Mouse (Mus musculus) brain, embryonic 18.5 days (tissue): ENCODE measurements around the gene Snx29.

Experiments used
- DNase-seq: peaks from one replicate; pipeline ENCODE4 v3.0.0-alpha.2; 2012; ENCODE audit warnings: low read depth, low spot score

The Snx29 gene

GRCm38 (mm10) chr16:11636196-11636733 is 313.6 kb downstream of the Snx29 start:
- DNase-seq: no peak

DNA sequence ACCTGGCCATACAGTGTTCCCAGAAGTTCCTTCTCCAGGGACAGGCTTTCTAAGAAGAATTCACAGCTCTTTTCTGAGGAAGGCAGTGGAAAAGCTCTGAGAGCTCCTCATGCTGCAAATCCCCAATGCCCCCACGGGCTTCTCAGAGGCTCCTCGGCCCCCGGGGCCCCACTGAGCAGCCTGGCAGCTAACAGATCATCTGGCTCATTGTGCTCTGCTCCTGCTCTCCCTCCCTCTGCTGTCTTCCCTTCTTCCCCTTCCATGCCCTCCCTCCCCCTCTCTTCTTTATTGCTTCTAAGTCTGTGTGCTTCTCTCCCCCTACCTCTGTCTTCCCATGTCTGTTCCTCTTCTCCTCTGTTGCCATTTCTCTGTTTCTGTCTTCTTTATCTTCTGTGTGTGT is 314.2 kb downstream of the Snx29 start:
- no peak for DNase-seq

DNA sequence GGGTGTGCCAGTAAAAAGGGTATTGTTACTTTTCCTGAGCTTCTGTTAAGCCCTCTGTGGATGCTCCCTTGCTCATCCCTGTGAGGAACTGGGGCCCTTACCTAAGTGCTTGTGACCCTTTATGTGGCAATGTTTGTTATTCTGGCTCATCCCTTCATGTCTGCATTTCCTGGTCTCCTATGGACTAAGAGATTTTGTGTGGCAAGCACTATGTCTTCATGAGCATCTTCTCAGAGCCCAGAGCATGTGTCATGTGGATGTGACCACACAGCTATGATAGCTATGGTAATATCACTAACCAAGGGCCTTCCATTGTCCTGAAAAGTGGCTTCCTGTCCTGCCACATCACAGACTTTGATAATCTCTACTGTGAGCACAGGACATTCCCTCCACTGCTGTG is 315.1 kb downstream of the Snx29 start:
- DNase-seq: no peak

- no peak for DNase-seq
Observed at GRCm38 (mm10) chr16:11638739-11639138, 316.0 kb downstream of the Snx29 start.

- no peak for DNase-seq
Observed at GRCm38 (mm10) chr16:11639936-11640335, 317.2 kb downstream of the Snx29 start.

- no peak for DNase-seq
Observed at GRCm38 (mm10) chr16:11643603-11644002, 320.9 kb downstream of the Snx29 start.

DNA sequence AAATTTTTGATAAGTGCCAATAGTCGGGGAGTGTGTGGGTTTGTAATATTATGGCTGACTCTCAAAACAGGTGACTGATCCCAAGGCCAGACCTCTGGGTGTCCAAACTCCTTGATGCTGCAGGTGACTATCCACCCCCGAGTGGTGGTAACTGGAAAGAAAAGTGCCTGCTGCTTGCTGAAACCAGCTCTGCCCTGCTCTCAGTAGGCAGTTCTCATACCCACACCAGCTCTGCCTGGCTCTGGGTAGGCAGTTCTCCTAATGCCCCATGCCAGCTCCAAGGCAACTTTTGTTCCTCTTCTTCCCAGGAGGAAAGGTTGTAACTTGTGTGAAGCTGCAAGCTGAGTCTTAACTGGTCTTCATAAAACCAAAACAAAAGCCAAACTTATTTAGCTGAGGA is 321.7 kb downstream of the Snx29 start:
- no peak for DNase-seq

DNA sequence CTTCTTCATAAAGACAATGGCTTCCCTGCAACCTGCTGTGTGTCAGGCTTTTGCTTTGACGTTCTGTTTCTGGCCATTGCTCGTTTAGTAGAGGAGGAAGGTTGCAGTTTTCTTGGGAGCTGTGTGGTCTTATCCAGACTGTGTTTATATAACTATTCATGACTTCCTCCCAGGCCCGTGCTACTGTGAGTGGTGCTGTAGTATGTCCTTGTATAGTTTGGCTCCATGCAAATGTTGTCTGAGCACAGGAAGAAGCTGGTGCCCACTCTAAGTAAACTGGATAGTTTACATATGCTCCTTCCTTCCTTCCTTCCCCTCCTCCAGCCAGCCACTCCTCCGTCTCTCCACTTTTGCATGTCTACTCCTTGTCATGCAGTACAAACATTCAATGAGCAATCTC is 323.0 kb downstream of the Snx29 start:
- DNase-seq: no peak

- no peak for DNase-seq
Observed at GRCm38 (mm10) chr16:11646745-11647289, 324.1 kb downstream of the Snx29 start.

DNA sequence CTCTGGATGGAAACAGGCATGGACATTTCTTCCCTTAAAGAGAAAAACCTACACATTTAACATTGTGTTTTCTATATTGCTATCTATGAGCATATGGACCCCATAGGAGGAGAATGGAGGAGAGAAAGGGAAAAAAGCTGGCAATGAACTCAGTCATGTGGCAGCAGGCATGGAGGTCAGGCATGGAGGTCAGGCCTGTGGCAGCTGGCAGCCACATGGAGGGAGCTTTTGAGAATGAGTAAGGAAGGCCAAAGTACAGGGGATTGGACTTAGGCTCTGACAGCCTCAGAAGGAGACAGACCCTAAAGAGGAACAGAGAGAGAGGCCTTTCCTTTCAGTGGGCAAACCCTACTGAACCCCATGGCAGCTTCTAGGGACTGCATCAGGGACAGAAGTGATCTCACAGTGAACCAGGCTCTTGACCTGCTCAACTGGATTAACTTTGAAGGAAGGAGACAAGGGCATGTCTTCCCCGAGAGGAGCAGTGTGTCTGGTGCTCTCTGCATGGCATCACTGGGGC is 325.5 kb downstream of the Snx29 start:
- DNase-seq: no peak

DNA sequence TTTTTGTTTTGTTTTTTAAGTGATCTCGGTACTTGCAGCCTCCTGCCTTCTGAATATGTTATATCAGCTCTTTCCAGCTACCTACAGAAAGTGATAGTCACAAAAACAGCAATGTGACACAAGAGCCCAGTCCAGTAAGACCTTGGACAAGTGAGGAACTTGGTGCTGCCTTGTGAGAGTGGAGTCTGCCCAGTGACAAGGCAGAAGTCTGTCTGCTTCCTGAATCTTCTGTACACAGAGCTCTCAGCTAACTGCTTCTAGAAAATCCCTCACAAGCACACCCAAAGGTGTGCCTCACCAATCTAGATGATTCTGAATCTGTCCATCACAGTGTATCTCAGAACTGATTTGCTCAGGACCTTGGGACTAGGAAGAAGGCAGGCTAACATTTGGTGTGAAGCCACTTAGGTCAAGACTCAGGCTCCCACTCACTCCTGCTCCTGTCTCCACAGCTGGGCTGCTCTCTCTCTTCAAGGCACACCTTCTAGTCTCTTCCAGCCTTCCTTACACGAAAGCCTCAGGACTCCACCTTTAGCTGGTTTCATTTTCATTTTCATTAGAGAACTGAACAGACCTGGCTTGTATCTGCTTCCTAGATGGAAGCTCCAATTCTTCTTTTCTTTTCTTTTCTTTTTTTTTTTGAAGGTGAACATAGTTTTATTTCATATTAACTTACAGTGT is 330.1 kb downstream of the Snx29 start:
- no peak for DNase-seq

- no peak for DNase-seq
Observed at GRCm38 (mm10) chr16:11655893-11656292, 333.2 kb downstream of the Snx29 start.

DNA sequence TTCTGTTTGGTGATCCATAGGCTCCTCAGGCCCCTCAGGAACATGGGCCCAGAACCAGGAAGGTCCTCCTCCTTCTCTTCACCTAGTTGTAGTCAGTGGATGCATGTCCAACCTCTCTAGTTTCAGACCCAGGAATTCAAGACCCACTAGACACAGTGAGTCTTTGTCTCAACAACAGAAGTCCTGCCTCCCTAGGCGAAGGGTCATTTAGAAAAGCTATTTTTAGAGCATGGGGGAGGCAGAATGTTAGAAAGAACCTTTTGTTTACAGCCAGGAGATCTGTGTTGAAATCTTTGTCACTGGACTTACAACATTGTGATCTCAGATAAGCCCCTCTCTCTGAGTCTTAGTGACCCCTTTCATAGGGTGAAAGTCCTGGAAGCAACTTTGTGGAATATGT is 334.4 kb downstream of the Snx29 start:
- no peak for DNase-seq

- no peak for DNase-seq
Observed at GRCm38 (mm10) chr16:11659111-11659720, 336.5 kb downstream of the Snx29 start.

- no peak for DNase-seq
Observed at GRCm38 (mm10) chr16:11664896-11665705, 342.4 kb downstream of the Snx29 start.

- DNase-seq: no peak
Observed at GRCm38 (mm10) chr16:11665869-11666268, 343.2 kb downstream of the Snx29 start.

DNA sequence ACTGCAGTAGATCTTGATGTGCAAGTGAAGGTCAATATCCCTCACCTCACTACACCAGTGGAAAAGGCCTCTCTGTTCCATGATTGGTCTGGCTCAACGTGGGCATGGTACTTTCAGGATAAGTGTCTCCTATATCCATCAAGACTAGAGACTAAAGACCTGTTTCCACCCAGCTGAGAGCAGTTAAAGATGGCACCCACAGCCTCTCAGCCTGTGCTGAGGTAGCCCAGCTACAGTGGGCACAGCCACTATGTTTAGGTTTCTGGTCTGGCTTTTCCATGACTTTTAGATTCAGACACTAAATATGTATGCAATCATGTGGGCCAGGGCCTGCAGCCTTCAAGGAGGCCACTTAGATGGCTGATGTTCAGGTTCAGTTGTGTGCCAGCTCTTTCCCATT is 345.7 kb downstream of the Snx29 start:
- no peak for DNase-seq

- DNase-seq: no peak
Observed at GRCm38 (mm10) chr16:11668878-11669277, 346.2 kb downstream of the Snx29 start.

DNA sequence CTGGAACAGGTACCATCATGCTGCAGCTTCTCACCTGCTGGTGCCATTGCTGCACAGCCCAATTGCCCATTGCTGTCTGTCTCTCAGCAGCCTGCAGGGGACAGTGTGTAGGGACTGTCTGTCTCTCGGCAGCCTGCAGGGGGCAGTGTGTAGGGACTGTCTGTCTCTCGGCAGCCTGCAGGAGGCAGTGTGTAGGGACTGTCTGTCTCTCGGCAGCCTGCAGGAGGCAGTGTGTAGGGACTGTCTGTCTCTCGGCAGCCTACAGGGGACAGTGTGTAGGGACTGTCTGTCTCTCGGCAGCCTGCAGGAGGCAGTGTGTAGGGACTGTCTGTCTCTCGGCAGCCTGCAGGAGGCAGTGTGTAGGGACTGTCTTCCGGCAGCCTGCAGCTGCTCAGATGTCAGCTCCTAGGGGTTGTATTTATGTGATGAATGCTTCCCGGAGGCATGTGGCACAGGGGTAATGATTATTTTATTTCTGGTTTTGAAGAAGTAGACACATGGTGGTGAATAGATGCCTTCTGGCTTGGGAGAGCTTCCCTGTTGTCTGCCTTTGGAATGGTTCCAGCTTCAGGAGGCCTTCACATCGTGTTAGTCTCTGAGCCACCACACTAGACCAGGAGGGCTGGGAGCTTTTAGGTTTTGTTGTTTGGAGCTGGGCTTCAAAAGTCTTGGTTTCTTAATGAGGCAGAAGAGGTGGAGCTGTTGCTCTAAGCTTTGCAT is 347.7 kb downstream of the Snx29 start:
- DNase-seq: no peak

- DNase-seq: no peak
Observed at GRCm38 (mm10) chr16:11670971-11671310, 348.2 kb downstream of the Snx29 start.

DNA sequence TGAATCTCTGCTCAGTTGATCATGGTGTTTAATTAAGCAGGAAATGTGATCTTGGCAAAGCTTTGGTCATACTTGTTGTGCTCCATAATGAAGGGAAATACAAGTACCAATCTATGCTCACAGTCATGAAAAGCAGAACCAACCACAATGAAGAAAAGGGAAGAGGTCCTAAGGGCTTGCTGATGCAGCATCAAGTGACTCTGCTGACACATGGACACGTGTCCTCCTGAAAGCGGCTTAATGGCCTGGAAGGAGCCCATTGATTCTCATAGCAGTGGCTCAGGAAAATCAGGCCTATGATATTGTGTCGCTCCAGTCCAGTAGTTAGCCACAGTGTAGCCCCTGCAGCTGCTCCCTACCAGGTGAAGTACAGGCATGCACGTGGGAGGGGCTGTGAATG is 353.3 kb downstream of the Snx29 start:
- no peak for DNase-seq
